12 mouse cellular contexts compared by ENCODE assay signal in the genomic region with DNA sequence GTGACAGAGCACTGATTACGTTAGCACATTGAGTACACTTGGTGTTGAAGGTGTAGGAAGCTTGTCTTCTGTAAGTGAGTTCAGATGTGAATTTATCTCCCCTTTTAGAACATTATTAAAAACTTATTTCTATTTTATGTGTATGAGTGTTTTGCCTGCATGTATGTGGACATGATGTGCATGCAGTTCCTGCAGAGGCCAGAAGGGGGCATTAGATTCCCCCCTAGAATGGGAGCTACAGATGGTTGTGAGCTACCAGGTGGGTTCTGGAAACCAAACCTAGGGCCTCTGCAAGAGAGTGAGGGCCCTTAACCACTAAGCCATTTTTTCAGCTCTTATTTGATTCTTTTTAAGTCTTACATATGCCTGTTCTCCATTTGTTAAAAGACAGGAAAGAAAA.
DNase-seq lines count a peak whose midpoint lies in the region; ATAC-seq and TF ChIP-seq lines count a peak whose summit lies in the region.
"Had no signal": no experiment of that assay in that cellular context is flagged by ENCODE, and none has a peak within 500 bp of the region (broad histone marks: within the 10 kb centered on the region; RNA-seq: fewer than 3 reads in every experiment).

No protein-coding gene starts in this region.

- no peaks in the 10 kb centered on the region for H3K36me3 ChIP-seq in kidney, postnatal 0 days (ENCODE audit: insufficient read depth, low read length)
- no peaks in the 10 kb centered on the region for H3K36me3 ChIP-seq in kidney, embryonic 14.5 days (ENCODE audit: control insufficient read depth, insufficient read depth, low read length)
- H3K36me3 ChIP-seq: heart, embryonic 10.5 days; neural tube, embryonic 15.5 days had no signal

- 96% methylated on average over 1 of the region's 1 CpGs for WGBS in cerebellum, adult 2 months
- WGBS in kidney, postnatal 0 days = 97% methylated on average over 1 of the region's 1 CpGs
- WGBS in kidney, embryonic 14.5 days = 96% methylated on average over 1 of the region's 1 CpGs

- H3K27me3 ChIP-seq in cerebellum, adult 2 months (ENCODE audit: control insufficient read depth, insufficient read depth, low read length) = no peaks in the 10 kb centered on the region
- no peaks in the 10 kb centered on the region for H3K27me3 ChIP-seq in kidney, postnatal 0 days (ENCODE audit: insufficient read depth, low read length)
- no peaks in the 10 kb centered on the region for H3K27me3 ChIP-seq in kidney, embryonic 14.5 days (ENCODE audit: control insufficient read depth, insufficient read depth, low read length)
- H3K27me3 ChIP-seq: neural tube, embryonic 15.5 days had no signal

- TF ChIP-seq POLR2A in cerebellum, adult 2 months (IDR thresholded peaks at IDR 0.05; ENCODE audit: borderline replicate concordance, insufficient read depth, low read length) = no peak

- H3K4me1 ChIP-seq in cerebellum, adult 2 months (ENCODE audit: control insufficient read depth, insufficient read depth, low read length) = no peaks in the 10 kb centered on the region
- H3K4me1 ChIP-seq in kidney, postnatal 0 days (replicated peaks; ENCODE audit: insufficient read depth, low read length) = no peaks in the 10 kb centered on the region
- H3K4me1 ChIP-seq in kidney, embryonic 14.5 days (ENCODE audit: control insufficient read depth, insufficient read depth, low read length) = no peaks in the 10 kb centered on the region
- H3K4me1 ChIP-seq: heart, embryonic 10.5 days; neural tube, embryonic 15.5 days had no signal

- no peak for DNase-seq in cerebellum, adult 2 months
- DNase-seq in cerebellum, adult 9-11 months = no peak
- DNase-seq in kidney, postnatal 0 days (ENCODE audit: low spot score) = no peak
- peak; percentile 41 for DNase-seq in right cerebral cortex, postnatal 14 days
- no peak for DNase-seq in right cerebral cortex, postnatal 10 days (ENCODE audit: low spot score in 2 of 2)
- DNase-seq in testis, postnatal 14 days (ENCODE audit: low spot score) = peak; percentile 26
- no peak for DNase-seq in right cerebral cortex, postnatal 25 days
- DNase-seq: left cerebral cortex, postnatal 4 days had no signal

- H3K9ac ChIP-seq in kidney, postnatal 0 days (ENCODE audit: low read depth, low read length) = no peak overlapping the region
- H3K9ac ChIP-seq in kidney, embryonic 14.5 days (ENCODE audit: low read depth, low read length) = no peak overlapping the region
- H3K9ac ChIP-seq: neural tube, embryonic 15.5 days had no signal

- H3K27ac ChIP-seq in cerebellum, adult 2 months (ENCODE audit: insufficient read depth, low read length) = no peak overlapping the region
- H3K27ac ChIP-seq in kidney, postnatal 0 days = no peak overlapping the region
- H3K27ac ChIP-seq in kidney, embryonic 14.5 days (ENCODE audit: low read depth, low read length) = no peak overlapping the region
- H3K27ac ChIP-seq: heart, embryonic 10.5 days; neural tube, embryonic 15.5 days had no signal

- TF ChIP-seq CTCF in cerebellum, adult 2 months (IDR thresholded peaks at IDR 0.05; ENCODE audit: borderline replicate concordance, insufficient read depth, low read depth, low read length) = 0 out of 2 replicates have a peak, but pooled peaks have one; percentile 14
- TF ChIP-seq CTCF in kidney, postnatal 0 days (IDR thresholded peaks at IDR 0.05; ENCODE audit: low read depth) = peak; percentile 48

- no peak overlapping the region for H3K4me3 ChIP-seq in cerebellum, adult 2 months (replicated peaks; ENCODE audit: insufficient read depth, low read depth, low read length)
- no peak overlapping the region for H3K4me3 ChIP-seq in kidney, postnatal 0 days (replicated peaks; ENCODE audit: low read depth, low read length)
- H3K4me3 ChIP-seq in kidney, embryonic 14.5 days (ENCODE audit: low read length) = no peak overlapping the region
- H3K4me3 ChIP-seq: heart, embryonic 10.5 days; neural tube, embryonic 15.5 days had no signal

- no peaks in the 10 kb centered on the region for H3K9me3 ChIP-seq in kidney, postnatal 0 days (replicated peaks; ENCODE audit: low read length)
- H3K9me3 ChIP-seq in kidney, embryonic 14.5 days (ENCODE audit: control insufficient read depth, low read length) = no peaks in the 10 kb centered on the region
- H3K9me3 ChIP-seq: heart, embryonic 10.5 days; neural tube, embryonic 15.5 days had no signal

- no peak for ATAC-seq in kidney, postnatal 0 days (replicated peaks; ENCODE audit: low FRiP score, low read depth)
- no peak for ATAC-seq in kidney, embryonic 14.5 days (ENCODE audit: low FRiP score, low TSS enrichment)
- ATAC-seq: forebrain, embryonic 14.5 days had no signal

- no peak overlapping the region for H3K4me2 ChIP-seq in kidney, postnatal 0 days (ENCODE audit: low read length)
- no peak overlapping the region for H3K4me2 ChIP-seq in kidney, embryonic 14.5 days (replicated peaks; ENCODE audit: low read depth, low read length)
- H3K4me2 ChIP-seq: neural tube, embryonic 15.5 days had no signal

Comparison
In these comparisons a context has a peak if more than half of its experiments do, and no peak if none do; other contexts are left out.
1. DNase-seq: peak in right cerebral cortex, postnatal 14 days (single experiment) and testis, postnatal 14 days (single experiment); none in cerebellum, adult 2 months (0 of 2), cerebellum, adult 9-11 months (single experiment), kidney, postnatal 0 days (single experiment), right cerebral cortex, postnatal 10 days (0 of 2) and right cerebral cortex, postnatal 25 days (single experiment).